Mouse (Mus musculus): ENCODE measurements around the gene Hes7. TPM values are rescaled to one million over a fixed set of nuclear protein-coding genes. Genes with fewer than 3 reads are reported as not detected.
A peak's percentile ranks its signal among the peaks of the same experiment; 100 is the strongest.

The Hes7 gene
- polyA plus RNA-seq, 1 experiment = not detected

DNA sequence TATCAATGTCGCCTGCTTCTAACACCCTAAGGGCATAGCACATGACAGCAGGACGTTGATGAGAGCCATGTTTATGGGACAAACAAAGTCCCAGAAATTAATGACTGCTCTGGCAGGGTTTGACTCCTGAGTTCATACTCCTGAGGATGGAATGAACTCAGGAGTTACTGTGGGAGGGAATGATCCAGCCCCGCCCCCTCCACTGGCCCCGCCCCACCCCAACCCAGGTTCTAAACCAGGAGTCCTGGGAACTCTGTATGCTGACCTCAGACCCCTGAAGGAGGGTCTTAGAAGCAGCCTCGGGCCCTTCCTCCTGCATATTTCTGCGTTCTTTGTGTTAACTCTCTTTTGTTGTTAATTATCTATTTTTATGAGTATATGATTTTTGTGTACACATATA, 34.6 kb upstream of the Hes7 start:
- no peak overlapping the region for H3K4me3 ChIP-seq (ENCODE audit: low read depth, low read length)
- H3K36me3 ChIP-seq (ENCODE audit: control insufficient read depth, insufficient read depth, low read length, poor library complexity, severe bottlenecking) = peaks cover 8% of the 10 kb centered on the region
- no peak overlapping the region for H3K9ac ChIP-seq (ENCODE audit: low read depth, poor library complexity, severe bottlenecking)
- H3K27ac ChIP-seq (ENCODE audit: insufficient read depth, low read length) = no peak overlapping the region
- no peak for TF ChIP-seq CTCF (IDR thresholded peaks at IDR 0.05; ENCODE audit: low read depth, low read length)
- no peak for TF ChIP-seq EP300 (IDR thresholded peaks at IDR 0.05; ENCODE audit: insufficient read depth, low read depth, low read length)
- no peak for TF ChIP-seq POLR2A (IDR thresholded peaks at IDR 0.05; ENCODE audit: insufficient read depth, low read length)
- peaks cover 2% of the 10 kb centered on the region for H3K4me1 ChIP-seq (ENCODE audit: control insufficient read depth, insufficient read depth, low read length)
- no peaks in the 10 kb centered on the region for H3K27me3 ChIP-seq (ENCODE audit: control insufficient read depth, insufficient read depth, low read length, poor library complexity, severe bottlenecking)
- 0 out of 2 replicates have a peak, but pooled peaks cover 2% of the 10 kb centered on the region for H3K9me3 ChIP-seq (replicated peaks; ENCODE audit: control insufficient read depth, insufficient read depth, low read length, poor library complexity, severe bottlenecking)

DNA sequence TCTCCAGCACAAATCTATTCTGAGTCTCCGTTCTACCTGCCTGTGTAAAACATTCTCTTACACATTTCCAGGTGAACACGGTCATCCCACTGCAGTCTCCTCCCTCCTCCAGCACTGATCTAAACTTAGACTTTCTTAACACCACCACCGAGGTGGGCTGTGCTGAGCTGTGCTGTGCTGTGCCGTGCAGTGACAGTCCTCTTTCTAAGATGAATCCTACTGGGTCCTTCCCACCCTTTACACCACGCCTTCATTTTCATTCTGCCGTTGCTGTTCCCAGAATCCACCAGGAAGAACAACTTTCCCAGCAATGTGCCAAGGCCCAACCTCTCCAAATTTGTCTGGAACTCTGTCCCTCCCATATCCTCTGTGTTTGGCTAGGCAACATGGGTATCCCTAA, 33.8 kb upstream of the Hes7 start:
- Histone ChIP-seq H3K4me3 (ENCODE audit: low read depth, low read length) (no peak overlapping the region), H3K9ac (ENCODE audit: low read depth, poor library complexity, severe bottlenecking) (no peak overlapping the region)

DNA sequence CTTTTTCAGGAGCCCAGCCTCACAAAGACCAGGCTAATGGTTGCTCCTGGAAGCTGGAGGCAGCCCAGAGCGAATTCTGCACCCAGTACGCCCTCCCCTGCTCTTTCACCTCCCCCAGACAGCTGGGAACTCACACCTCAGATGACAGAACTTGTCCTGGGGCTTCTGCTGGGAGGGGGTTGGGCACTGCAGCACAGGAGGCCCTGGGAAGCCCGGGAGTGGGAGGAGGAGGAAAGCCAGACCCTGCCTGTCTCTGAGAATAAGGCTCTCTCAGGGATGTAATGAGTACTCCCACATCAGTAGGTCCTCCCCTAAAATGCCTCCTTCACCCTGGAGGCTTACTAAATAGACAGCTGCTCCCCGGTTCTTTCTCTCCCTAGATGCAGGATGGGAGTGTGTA, 33.1 kb upstream of the Hes7 start:
- peaks cover 8% of the 10 kb centered on the region for H3K36me3 ChIP-seq (ENCODE audit: control insufficient read depth, insufficient read depth, low read length, poor library complexity, severe bottlenecking)
- TF ChIP-seq POLR2A (IDR thresholded peaks at IDR 0.05; ENCODE audit: insufficient read depth, low read length) (no peak), EP300 (IDR thresholded peaks at IDR 0.05; ENCODE audit: insufficient read depth, low read depth, low read length) (no peak), CTCF (IDR thresholded peaks at IDR 0.05; ENCODE audit: low read depth, low read length) (no peak)
- H3K4me3 ChIP-seq (ENCODE audit: low read depth, low read length) = no peak overlapping the region
- no peak overlapping the region; the same call in 1 of the 2 replicates for H3K9ac ChIP-seq (ENCODE audit: low read depth, poor library complexity, severe bottlenecking)
- H3K27me3 ChIP-seq (ENCODE audit: control insufficient read depth, insufficient read depth, low read length, poor library complexity, severe bottlenecking) = no peaks in the 10 kb centered on the region
- no peak overlapping the region for H3K27ac ChIP-seq (ENCODE audit: insufficient read depth, low read length)
- peaks cover 2% of the 10 kb centered on the region for H3K4me1 ChIP-seq (ENCODE audit: control insufficient read depth, insufficient read depth, low read length)
- 0 out of 2 replicates have a peak, but pooled peaks cover 2% of the 10 kb centered on the region for H3K9me3 ChIP-seq (replicated peaks; ENCODE audit: control insufficient read depth, insufficient read depth, low read length, poor library complexity, severe bottlenecking)

More for the DNA sequence above, 33.8 kb upstream of the Hes7 start:
- Histone ChIP-seq H3K27ac (ENCODE audit: insufficient read depth, low read length) (no peak overlapping the region), H3K27me3 (ENCODE audit: control insufficient read depth, insufficient read depth, low read length, poor library complexity, severe bottlenecking) (no peaks in the 10 kb centered on the region), H3K4me1 (ENCODE audit: control insufficient read depth, insufficient read depth, low read length) (peaks cover 2% of the 10 kb centered on the region), H3K9me3 (replicated peaks; ENCODE audit: control insufficient read depth, insufficient read depth, low read length, poor library complexity, severe bottlenecking) (0 out of 2 replicates have a peak, but pooled peaks cover 2% of the 10 kb centered on the region), H3K36me3 (ENCODE audit: control insufficient read depth, insufficient read depth, low read length, poor library complexity, severe bottlenecking) (peaks cover 8% of the 10 kb centered on the region)
- no peak for TF ChIP-seq POLR2A (IDR thresholded peaks at IDR 0.05; ENCODE audit: insufficient read depth, low read length)
- no peak for TF ChIP-seq CTCF (IDR thresholded peaks at IDR 0.05; ENCODE audit: low read depth, low read length)
- no peak for TF ChIP-seq EP300 (IDR thresholded peaks at IDR 0.05; ENCODE audit: insufficient read depth, low read depth, low read length)

DNA sequence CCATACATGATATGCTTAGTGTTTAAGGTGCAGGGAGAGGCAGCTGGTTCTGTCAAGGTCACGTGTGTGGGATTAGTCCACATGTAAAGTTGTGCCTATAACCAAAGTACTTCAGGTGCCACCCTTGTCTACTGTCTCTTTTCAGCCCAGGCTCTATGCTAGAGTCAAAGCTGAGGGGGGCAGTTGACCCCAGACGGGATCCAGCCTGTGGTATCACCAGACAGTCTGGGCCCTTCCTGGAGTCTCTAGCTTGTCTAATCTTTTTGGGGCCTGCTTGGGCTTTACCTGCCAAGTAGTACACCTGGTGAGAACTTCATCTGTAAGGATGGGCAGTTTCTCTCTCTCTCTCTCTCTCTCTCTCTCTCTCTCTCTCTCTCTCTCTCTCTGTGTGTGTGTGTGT, 32.6 kb upstream of the Hes7 start:
- no peak overlapping the region for H3K4me3 ChIP-seq (ENCODE audit: low read depth, low read length)
- H3K9ac ChIP-seq (ENCODE audit: low read depth, poor library complexity, severe bottlenecking) = peak overlapping the region; percentile 91; the same call in 1 of the 2 replicates
- H3K9me3 ChIP-seq (replicated peaks; ENCODE audit: control insufficient read depth, insufficient read depth, low read length, poor library complexity, severe bottlenecking) = 0 out of 2 replicates have a peak, but pooled peaks cover 2% of the 10 kb centered on the region
- TF ChIP-seq EP300 (IDR thresholded peaks at IDR 0.05; ENCODE audit: insufficient read depth, low read depth, low read length) (no peak), CTCF (IDR thresholded peaks at IDR 0.05; ENCODE audit: low read depth, low read length) (no peak)
- H3K27ac ChIP-seq (ENCODE audit: insufficient read depth, low read length) = no peak overlapping the region
- H3K36me3 ChIP-seq (ENCODE audit: control insufficient read depth, insufficient read depth, low read length, poor library complexity, severe bottlenecking) = peaks cover 10% of the 10 kb centered on the region
- no peaks in the 10 kb centered on the region for H3K27me3 ChIP-seq (ENCODE audit: control insufficient read depth, insufficient read depth, low read length, poor library complexity, severe bottlenecking)
- peaks cover 2% of the 10 kb centered on the region for H3K4me1 ChIP-seq (ENCODE audit: control insufficient read depth, insufficient read depth, low read length)

DNA sequence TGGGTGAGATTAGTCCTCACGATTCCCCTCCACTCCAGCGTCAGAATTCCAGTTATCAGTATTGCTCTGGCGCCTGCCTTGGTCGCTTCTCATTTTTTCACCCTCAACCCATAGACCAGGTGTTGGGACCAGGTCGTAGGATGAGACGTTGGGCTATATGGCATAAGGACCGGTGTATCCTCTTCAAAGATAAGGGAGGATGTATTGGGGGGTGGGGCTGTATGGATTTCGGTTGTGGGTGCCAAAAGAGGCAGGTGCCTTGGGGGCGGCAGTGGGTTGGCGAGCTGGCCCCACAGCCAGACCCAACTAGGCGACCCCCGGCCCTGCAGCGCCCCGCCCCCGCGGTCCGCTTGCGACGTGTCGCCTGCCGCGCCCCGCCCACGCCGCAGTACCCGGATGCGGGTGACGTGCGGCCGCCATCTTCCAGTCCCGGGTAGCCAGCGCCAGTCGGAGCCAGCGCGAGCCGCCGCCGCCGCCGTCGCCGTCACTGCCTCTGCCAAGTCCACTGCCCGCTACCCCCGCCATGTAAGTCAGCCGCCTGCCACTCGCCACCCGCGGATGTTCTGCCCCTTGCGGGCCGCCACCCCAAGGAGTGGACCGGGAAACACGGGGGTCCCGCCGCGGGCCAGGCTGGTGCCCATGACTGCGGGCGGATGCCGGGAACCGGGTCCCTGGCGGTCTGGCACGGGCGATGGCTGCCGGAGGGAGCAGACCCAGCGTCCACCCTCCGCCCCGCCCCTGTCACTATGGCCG, 31.9 kb upstream of the Hes7 start, which contains the start of gene Vamp2:
Gene Vamp2 (plus strand): TSS at position 388 of the 753 bp plus-strand sequence.
- Histone ChIP-seq H3K27ac (ENCODE audit: insufficient read depth, low read length) (no peak within 1 kb of the TSS), H3K9me3 (replicated peaks; ENCODE audit: control insufficient read depth, insufficient read depth, low read length, poor library complexity, severe bottlenecking) (0 out of 2 replicates have a peak, but pooled peaks cover 2% of the 10 kb centered on the region)
- no peak for TF ChIP-seq EP300 (IDR thresholded peaks at IDR 0.05; ENCODE audit: insufficient read depth, low read depth, low read length)
- no peak for TF ChIP-seq CTCF (IDR thresholded peaks at IDR 0.05; ENCODE audit: low read depth, low read length)
- peak; percentile 12 for TF ChIP-seq POLR2A (IDR thresholded peaks at IDR 0.05; ENCODE audit: insufficient read depth, low read length)

More for the DNA sequence above, 31.9 kb upstream of the Hes7 start, which contains the start of gene Vamp2:
- Histone ChIP-seq H3K27me3 (ENCODE audit: control insufficient read depth, insufficient read depth, low read length, poor library complexity, severe bottlenecking) (no peaks in the 10 kb centered on the region), H3K36me3 (ENCODE audit: control insufficient read depth, insufficient read depth, low read length, poor library complexity, severe bottlenecking) (peaks cover 13% of the 10 kb centered on the region), H3K4me3 (ENCODE audit: low read depth, low read length) (peak within 1 kb of the TSS; percentile 90), H3K4me1 (ENCODE audit: control insufficient read depth, insufficient read depth, low read length) (peaks cover 2% of the 10 kb centered on the region), H3K9ac (ENCODE audit: low read depth, poor library complexity, severe bottlenecking) (peak within 1 kb of the TSS; percentile 91)

Measured in ES-Bruce4 (cell line).